Mouse (Mus musculus) layer of hippocampus, postnatal 10 days (tissue): ENCODE results near the gene Wnt9b. TPM values are rescaled to one million over a fixed set of nuclear protein-coding genes. Genes with fewer than 3 reads are reported as not detected.

Experiments
- DNase-seq, 2 experiments: peaks; one replicate each; pipeline ENCODE4 v3.0.0; 2021; ENCODE audit warnings: low spot score in 2 of 2
- total RNA-seq, 2 experiments: library from RNA; stranded (reverse); gene quantifications; 2 replicates each; pipeline ENCODE4 v1.2.3; 2021

Wnt9b gene
- total RNA-seq, 2 experiments from 2014 or later = 0.56 to 0.87 TPM

DNA sequence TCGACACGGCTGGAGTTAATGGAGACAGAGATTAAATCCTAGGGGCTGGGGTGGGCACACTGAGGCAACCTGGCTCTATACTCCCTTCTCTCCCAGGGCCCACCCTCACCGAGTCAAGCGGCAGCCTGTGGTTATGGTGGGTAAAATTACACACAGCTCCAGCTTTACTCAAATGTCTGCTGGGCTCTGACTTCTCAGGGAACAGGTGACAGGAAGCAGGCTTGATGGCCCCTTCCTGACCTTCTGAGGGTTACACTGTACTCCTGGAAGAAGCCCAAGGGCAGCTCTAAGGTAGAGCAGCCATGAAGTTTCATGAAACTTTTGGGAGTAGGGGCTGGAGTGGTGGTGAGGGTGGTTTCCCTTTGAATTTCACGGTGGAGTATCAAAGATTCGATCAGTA is 62.9 kb downstream of the Wnt9b start:
- DNase-seq = no peak

GRCm38 (mm10) chr11:103685261-103685736 is 64.3 kb downstream of the Wnt9b start:
- peak; percentile 68 to 78 for DNase-seq

GRCm38 (mm10) chr11:103683667-103684334 is 65.8 kb downstream of the Wnt9b start:
- no peak for DNase-seq

Other genes with a start within 250 kb of the Wnt9b start
- gene Lrrc37a, start 245.2 kb downstream of the Wnt9b start, total RNA-seq = not detected
- gene Gm884, start 128.7 kb downstream of the Wnt9b start, total RNA-seq = not detected
- gene Lyzl6, start 110.9 kb downstream of the Wnt9b start, total RNA-seq = not detected
- gene Rprml, start 100.3 kb downstream of the Wnt9b start, total RNA-seq = 100 to 1,000 TPM; 127 to 143 TPM
- gene Gosr2, start 51.9 kb downstream of the Wnt9b start, total RNA-seq = 10 to 100 TPM; 72.9 to 78.3 TPM
- gene Wnt3, start 24.3 kb upstream of the Wnt9b start, total RNA-seq = 1 to 10 TPM; 1.1 to 1.8 TPM
- gene Nsf, start 204.2 kb upstream of the Wnt9b start, total RNA-seq = 100 to 1,000 TPM; 602 to 697 TPM
- 10 to 100 TPM; 82.4 to 91.4 TPM for gene Arf2, start 216.9 kb upstream of the Wnt9b start, total RNA-seq